Mouse (Mus musculus) myocyte (in vitro differentiated cells): ENCODE data around the gene Psmb11. TPM values are rescaled to one million over a fixed set of nuclear protein-coding genes. Genes with fewer than 3 reads are reported as not detected.

ENCODE experiments used
- H3K27me3 ChIP-seq: one replicate; pipeline ENCODE4 v1.6.1; 2011; ENCODE audit not compliant: control insufficient read depth, insufficient read depth, insufficient read length
- H3K36me3 ChIP-seq: one replicate; pipeline ENCODE4 v1.6.1; 2011; ENCODE audit not compliant: control insufficient read depth, insufficient read depth
- H3K4me2 ChIP-seq: one replicate; pipeline ENCODE4 v1.6.1; 2011; ENCODE audit warnings: low read depth, control low read depth
- H3K4me3 ChIP-seq: one replicate; pipeline ENCODE4 v1.5.1; 2011; ENCODE audit warnings: mild to moderate bottlenecking, control low read depth, moderate library complexity
- H3K79me2 ChIP-seq: one replicate; pipeline ENCODE4 v1.6.1; 2011; ENCODE audit not compliant: control insufficient read depth, insufficient read depth
- H3ac ChIP-seq: one replicate; pipeline ENCODE4 v1.6.1; 2011; ENCODE audit not compliant: control insufficient read depth, insufficient read length
- CEBPB ChIP-seq: IDR thresholded peaks from 2 replicates; pipeline ENCODE4 v1.6.1; 2011; ENCODE audit warnings: mild to moderate bottlenecking, moderate library complexity; ENCODE audit not compliant: poor library complexity, insufficient read depth, severe bottlenecking
- E2F4 ChIP-seq: IDR thresholded peaks from one replicate; pipeline ENCODE4 v1.6.1; 2011; ENCODE audit warnings: mild to moderate bottlenecking, control low read depth, moderate library complexity; ENCODE audit not compliant: insufficient read depth
- MAX ChIP-seq: IDR thresholded peaks from one replicate; pipeline ENCODE4 v1.6.1; 2011; ENCODE audit warnings: low read depth, mild to moderate bottlenecking, control low read depth
- MYOD1 ChIP-seq, 3 experiments: IDR thresholded peaks; one replicate each; pipeline ENCODE4 v1.6.1; 2011; ENCODE audit warnings: control low read depth in 2 of 3, low read depth in 2 of 3, mild to moderate bottlenecking in 2 of 3, moderate library complexity in 1 of 3; ENCODE audit not compliant: insufficient read length in 2 of 3, control insufficient read depth in 1 of 3
- MYOG ChIP-seq, 3 experiments: IDR thresholded peaks; one replicate each; pipeline ENCODE4 v1.6.1; 2011; ENCODE audit warnings: control low read depth in 2 of 3, low read depth in 2 of 3, mild to moderate bottlenecking in 2 of 3; ENCODE audit not compliant: insufficient read length in 2 of 3, control insufficient read depth in 1 of 3, insufficient read depth in 1 of 3
- POLR2A ChIP-seq: IDR thresholded peaks from one replicate; pipeline ENCODE4 v1.6.1; 2011; ENCODE audit warnings: low read depth, mild to moderate bottlenecking, control low read depth, moderate library complexity; ENCODE audit not compliant: insufficient read length
- POLR2AphosphoS2 ChIP-seq: IDR thresholded peaks from one replicate; pipeline ENCODE4 v1.6.1; 2011; ENCODE audit warnings: low read depth, control low read depth; ENCODE audit not compliant: insufficient read length
- REST ChIP-seq: IDR thresholded peaks from one replicate; pipeline ENCODE4 v1.6.1; 2011; ENCODE audit warnings: mild to moderate bottlenecking, control low read depth, moderate library complexity; ENCODE audit not compliant: insufficient read depth, insufficient read length
- SRF ChIP-seq: IDR thresholded peaks from one replicate; pipeline ENCODE4 v1.6.1; 2011; ENCODE audit warnings: low read depth; ENCODE audit not compliant: control insufficient read depth, insufficient read length
- TCF12 ChIP-seq: IDR thresholded peaks from one replicate; pipeline ENCODE4 v1.6.1; 2011; ENCODE audit warnings: mild to moderate bottlenecking, control low read depth; ENCODE audit not compliant: poor library complexity, insufficient read depth, severe bottlenecking
- TCF3 ChIP-seq: IDR thresholded peaks from one replicate; pipeline ENCODE4 v1.6.1; 2011; ENCODE audit warnings: low read depth, control low read depth; ENCODE audit not compliant: insufficient read length
- USF1 ChIP-seq: IDR thresholded peaks from one replicate; pipeline ENCODE4 v1.6.1; 2011; ENCODE audit warnings: low read depth, mild to moderate bottlenecking, control low read depth, moderate library complexity
- polyA plus RNA-seq: library from polyadenylated mRNA; unstranded; fragments of >200 nt; fragmentation: generic; extraction: Trizol; gene quantifications from one replicate; pipeline ENCODE4 v1.2.1, GENCODE M21; 2012; ENCODE audit warnings: missing spikeins

The Psmb11 gene
- polyA plus RNA-seq, 1 experiment: not detected

- Histone ChIP-seq H3ac (peak overlapping the region; percentile 35), H3K79me2 (no peaks in the 10 kb centered on the region), H3K4me3 (peak overlapping the region; percentile 31), H3K36me3 (no peaks in the 10 kb centered on the region), H3K4me2 (peak overlapping the region; percentile 75), H3K27me3 (no peaks in the 10 kb centered on the region)
- TF ChIP-seq POLR2AphosphoS2 (peak; percentile 80), MAX (no peak), MYOG (IDR thresholded peaks at IDR 0.05; ENCODE audit: control insufficient read depth in 1 of 3, insufficient read depth in 1 of 3, insufficient read length in 2 of 3, low read depth in 2 of 3) (peak in 1 of 3 experiments; percentile 38), REST (no peak), CEBPB (peak; percentile 76; the same call in 1 of the 2 replicates), TCF12 (no peak), POLR2A (peak; percentile 84), USF1 (no peak), SRF (peak; percentile 46), MYOD1 (IDR thresholded peaks at IDR 0.05; ENCODE audit: control insufficient read depth in 1 of 3, insufficient read length in 2 of 3, low read depth in 2 of 3) (no peak)
Measured at GRCm38 (mm10) chr14:54603038-54603654, 18.1 kb upstream of the Psmb11 start.

DNA sequence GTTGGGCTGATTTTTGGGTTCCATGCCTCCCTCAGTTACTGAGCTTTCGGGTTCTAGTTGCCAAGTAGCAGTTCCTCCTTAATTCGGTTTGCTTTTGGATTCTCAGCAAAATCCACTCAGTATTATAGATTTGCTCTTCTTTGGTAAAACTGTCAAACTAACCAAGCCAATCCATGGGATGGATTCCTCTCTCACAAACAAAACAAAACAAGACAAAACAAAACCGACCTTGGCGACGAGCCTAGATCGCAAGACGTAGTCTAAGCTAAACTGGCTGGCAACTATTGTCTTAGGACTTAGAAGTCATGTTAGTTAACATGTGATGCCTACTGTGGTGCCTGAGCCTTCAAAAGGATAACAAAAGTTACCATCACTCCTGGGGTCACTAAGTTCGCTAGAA lies 17.5 kb upstream of the Psmb11 start:
- Histone ChIP-seq H3K4me2 (peak overlapping the region; percentile 62), H3K27me3 (no peaks in the 10 kb centered on the region), H3K79me2 (no peaks in the 10 kb centered on the region), H3K36me3 (no peaks in the 10 kb centered on the region), H3K4me3 (peak overlapping the region; percentile 31), H3ac (no peak overlapping the region)
- TF ChIP-seq E2F4 (no peak), POLR2AphosphoS2 (no peak), MYOD1 (IDR thresholded peaks at IDR 0.05; ENCODE audit: control insufficient read depth in 1 of 3, insufficient read length in 2 of 3, low read depth in 2 of 3) (no peak), MYOG (IDR thresholded peaks at IDR 0.05; ENCODE audit: control insufficient read depth in 1 of 3, insufficient read depth in 1 of 3, insufficient read length in 2 of 3, low read depth in 2 of 3) (no peak), SRF (no peak), USF1 (no peak), CEBPB (no peak), TCF3 (no peak), MAX (no peak), REST (no peak), TCF12 (no peak), POLR2A (no peak)

DNA sequence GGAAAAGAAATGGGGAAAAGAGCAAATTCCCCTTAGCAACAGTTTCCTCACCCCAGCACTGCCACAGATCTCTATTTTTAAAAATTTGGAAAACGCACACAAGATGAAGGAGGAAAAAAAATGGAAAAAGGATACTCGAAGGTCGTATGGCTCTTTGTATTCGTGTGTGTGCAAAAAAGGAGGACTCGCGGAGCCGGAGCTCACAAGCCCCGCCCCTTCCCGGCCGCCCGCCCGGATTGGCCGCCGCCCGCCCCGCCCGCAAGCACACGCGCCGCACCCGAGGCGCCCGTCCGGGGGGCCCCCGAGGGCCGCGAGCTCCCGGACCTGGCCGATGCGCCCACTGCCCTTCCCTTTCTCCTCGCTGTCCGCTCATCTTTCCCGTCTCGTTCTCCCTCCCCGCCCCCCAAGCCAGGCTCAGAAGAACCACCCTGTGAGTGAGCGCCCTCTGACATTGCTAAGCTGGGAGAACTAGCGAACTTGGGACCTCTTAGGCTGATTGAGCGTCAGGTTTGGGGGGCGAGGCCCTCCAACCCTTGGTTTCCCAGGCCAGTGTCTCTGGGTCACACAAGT lies 15.4 kb upstream of the Psmb11 start, which contains the start of gene 4931414P19Rik:
Gene 4931414P19Rik (minus strand): TSS at position 242 of the 570 bp plus-strand sequence.
- TF ChIP-seq POLR2AphosphoS2: peak; percentile 39
- no peak for TF ChIP-seq E2F4
- TF ChIP-seq POLR2A: peak; percentile 54
- TF ChIP-seq SRF: no peak
- H3ac ChIP-seq: no peak within 1 kb of the TSS
- peak within 1 kb of the TSS; percentile 31 for H3K4me3 ChIP-seq
- no peaks in the 10 kb centered on the region for H3K79me2 ChIP-seq
- H3K27me3 ChIP-seq: no peaks in the 10 kb centered on the region
- H3K36me3 ChIP-seq: peaks cover 5% of the 10 kb centered on the region
- H3K4me2 ChIP-seq: peak within 1 kb of the TSS; percentile 78

GRCm38 (mm10) chr14:54607226-54607625 lies 14.0 kb upstream of the Psmb11 start:
- no peak for TF ChIP-seq E2F4
- no peak for TF ChIP-seq REST
- no peak for TF ChIP-seq MYOG (IDR thresholded peaks at IDR 0.05; ENCODE audit: control insufficient read depth in 1 of 3, insufficient read depth in 1 of 3, insufficient read length in 2 of 3, low read depth in 2 of 3)
- TF ChIP-seq TCF3: no peak
- no peak for TF ChIP-seq TCF12
- TF ChIP-seq SRF: no peak
- no peak for TF ChIP-seq POLR2A
- TF ChIP-seq MAX: no peak
- no peak for TF ChIP-seq USF1
- TF ChIP-seq MYOD1 (IDR thresholded peaks at IDR 0.05; ENCODE audit: control insufficient read depth in 1 of 3, insufficient read length in 2 of 3, low read depth in 2 of 3): no peak
- TF ChIP-seq POLR2AphosphoS2: no peak
- no peak for TF ChIP-seq CEBPB
- Histone ChIP-seq H3K4me2 (no peak overlapping the region), H3K27me3 (no peaks in the 10 kb centered on the region), H3K79me2 (no peaks in the 10 kb centered on the region), H3ac (no peak overlapping the region), H3K36me3 (peaks cover 5% of the 10 kb centered on the region), H3K4me3 (no peak overlapping the region)
